Mouse (Mus musculus): Measurements from ENCODE around the gene Cast.

DNA sequence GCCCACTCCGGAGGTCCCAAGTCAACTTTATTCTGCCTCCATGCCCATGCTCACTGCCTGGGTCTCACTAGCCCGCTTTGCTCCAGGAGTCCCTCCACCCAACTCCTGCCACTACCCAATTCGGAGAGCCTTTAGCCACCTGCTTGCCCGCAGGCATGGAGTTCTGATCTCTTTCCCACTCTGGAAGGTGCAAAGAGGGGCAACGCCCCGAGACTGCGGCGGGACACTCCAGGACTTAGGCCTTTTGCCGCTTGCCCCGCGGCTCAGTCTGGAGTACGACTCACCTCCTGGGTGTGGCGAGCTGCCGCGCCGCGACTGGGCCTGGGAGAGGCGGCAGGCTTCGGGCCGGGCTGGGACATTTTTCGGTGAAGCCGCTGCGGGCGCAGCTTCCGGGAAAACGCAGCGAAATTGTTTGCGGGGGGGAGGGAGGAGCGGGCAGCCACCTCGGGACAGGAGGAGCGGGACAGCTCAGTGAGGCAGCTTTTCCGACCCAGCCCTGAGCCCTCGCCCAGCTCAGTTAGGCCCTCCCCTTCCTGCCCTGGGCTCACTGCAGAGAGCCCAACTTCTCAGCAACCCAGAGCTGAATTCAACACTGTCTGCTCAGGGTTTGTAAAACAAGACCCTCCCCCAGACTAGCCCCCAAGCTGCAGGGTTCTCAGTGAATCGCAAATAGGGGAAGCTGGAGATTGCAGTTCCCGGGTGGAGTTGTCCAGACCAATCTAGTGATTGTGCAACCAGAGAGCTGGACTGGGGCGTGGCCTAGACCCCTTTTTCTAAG is at the start of gene Cast:
- TF ChIP-seq CTCF (IDR thresholded peaks at IDR 0.05; ENCODE audit: control insufficient read depth, insufficient read depth, low read length) (no peak), POLR2A (IDR thresholded peaks at IDR 0.05; ENCODE audit: borderline replicate concordance, control insufficient read depth, low read depth, low read length) (peak; percentile 75; the same call in 1 of the 2 replicates)
